Mouse (Mus musculus) limb, embryonic 12.5 days (tissue): Measurements from ENCODE around the gene Kcnj11. TPM values are rescaled to one million over a fixed set of nuclear protein-coding genes. Genes with fewer than 3 reads are reported as not detected.

ENCODE experiments used
- ATAC-seq: fragments of 200-750 bp; cut with Nextera tagmentation; 2 replicates; pipeline ENCODE4 v1.8.0; 2017; ENCODE audit warnings: low read depth, moderate TSS enrichment; ENCODE audit not compliant: insufficient number of reproducible peaks, insufficient read depth, low FRiP score, low TSS enrichment
- H3K27ac ChIP-seq: fragments of 300-500 bp; sonication (generic); 2 replicates; pipeline ENCODE4 v1.5.1; 2016; ENCODE audit warnings: mild to moderate bottlenecking, moderate library complexity
- H3K27me3 ChIP-seq: fragments of 300-500 bp; sonication (generic); 2 replicates; pipeline ENCODE4 v1.6.1; 2016; ENCODE audit warnings: mild to moderate bottlenecking, moderate library complexity
- H3K36me3 ChIP-seq: fragments of 300-500 bp; sonication (generic); 2 replicates; pipeline ENCODE4 v1.6.1; 2016; ENCODE audit warnings: mild to moderate bottlenecking, moderate library complexity
- H3K4me1 ChIP-seq: fragments of 300-500 bp; sonication (generic); replicated peaks from 2 replicates; pipeline ENCODE4 v1.6.1; 2016
- H3K4me2 ChIP-seq: fragments of 300-500 bp; sonication (generic); 2 replicates; pipeline ENCODE4 v1.6.1; 2016; ENCODE audit warnings: mild to moderate bottlenecking, moderate library complexity
- H3K4me3 ChIP-seq: fragments of 300-500 bp; sonication (generic); replicated peaks from 2 replicates; pipeline ENCODE4 v1.5.1; 2016; ENCODE audit warnings: mild to moderate bottlenecking
- H3K9ac ChIP-seq: fragments of 300-500 bp; sonication (generic); replicated peaks from 2 replicates; pipeline ENCODE4 v1.6.1; 2016; ENCODE audit warnings: mild to moderate bottlenecking, moderate library complexity
- H3K9me3 ChIP-seq: fragments of 300-500 bp; sonication (generic); 2 replicates; pipeline ENCODE4 v1.6.1; 2016; ENCODE audit warnings: mild to moderate bottlenecking, moderate library complexity
- WGBS: fragments of 180-500 bp; shearing (Covaris S2); methylation state at CpG from one replicate; pipeline ENCODE4 v1.1.7; 2016; 5-methylcytosine and 5-hydroxymethylcytosine counted together
- polyA plus RNA-seq: library from polyadenylated mRNA; unstranded; fragments of >200 nt; fragmentation: Nextera tagmentation; extraction: Ambion mirVana; gene quantifications from 2 replicates; pipeline ENCODE4 v1.2.1, GENCODE M21; 2016

The Kcnj11 gene
- polyA plus RNA-seq, 1 experiment from 2014 or later: 0.30 TPM

GRCm38 (mm10) chr7:46128196-46128595, 27.6 kb upstream of the Kcnj11 start:
- 26% methylated on average over 7 of the region's 7 CpGs for WGBS
- Histone ChIP-seq H3K4me1 (peaks cover 13% of the 10 kb centered on the region; the same call in 1 of the 2 replicates), H3K36me3 (no peaks in the 10 kb centered on the region)

GRCm38 (mm10) chr7:46125340-46125739, 24.8 kb upstream of the Kcnj11 start:
- Histone ChIP-seq H3K4me3 (no peak overlapping the region), H3K27me3 (no peaks in the 10 kb centered on the region), H3K36me3 (no peaks in the 10 kb centered on the region), H3K27ac (no peak overlapping the region), H3K4me2 (no peak overlapping the region), H3K9ac (no peak overlapping the region), H3K9me3 (peaks cover 7% of the 10 kb centered on the region; the same call in 1 of the 2 replicates), H3K4me1 (peaks cover 8% of the 10 kb centered on the region; the same call in 1 of the 2 replicates)
- WGBS: 90% methylated on average over 11 of the region's 11 CpGs
- ATAC-seq: no peak

More at GRCm38 (mm10) chr7:46128196-46128595, 27.6 kb upstream of the Kcnj11 start:
- H3K4me3 ChIP-seq: no peak overlapping the region
- H3K4me2 ChIP-seq: no peak overlapping the region
- no peak overlapping the region for H3K27ac ChIP-seq
- H3K9ac ChIP-seq: no peak overlapping the region
- H3K9me3 ChIP-seq: no peaks in the 10 kb centered on the region
- H3K27me3 ChIP-seq: 0 out of 2 replicates have a peak, but pooled peaks cover 4% of the 10 kb centered on the region
- no peak for ATAC-seq

- Histone ChIP-seq H3K27ac (no peak overlapping the region), H3K9me3 (peaks cover 7% of the 10 kb centered on the region; the same call in 1 of the 2 replicates), H3K36me3 (no peaks in the 10 kb centered on the region), H3K4me2 (no peak overlapping the region), H3K9ac (no peak overlapping the region), H3K4me1 (peaks cover 5% of the 10 kb centered on the region; the same call in 1 of the 2 replicates), H3K4me3 (no peak overlapping the region), H3K27me3 (no peaks in the 10 kb centered on the region)
- WGBS: 74% methylated on average over 6 of the region's 6 CpGs
- ATAC-seq: no peak
Observed at GRCm38 (mm10) chr7:46124460-46124859, 23.9 kb upstream of the Kcnj11 start.

GRCm38 (mm10) chr7:46122964-46123363, 22.4 kb upstream of the Kcnj11 start:
- WGBS: 40% methylated on average over 4 of the region's 4 CpGs
- H3K4me2 ChIP-seq: no peak overlapping the region
- peaks cover 7% of the 10 kb centered on the region; the same call in 1 of the 2 replicates for H3K9me3 ChIP-seq
- no peak overlapping the region for H3K4me3 ChIP-seq
- H3K27ac ChIP-seq: no peak overlapping the region
- no peak overlapping the region for H3K9ac ChIP-seq
- H3K4me1 ChIP-seq: peaks cover under 1% of the 10 kb centered on the region; the same call in 1 of the 2 replicates
- no peak for ATAC-seq
- no peaks in the 10 kb centered on the region for H3K27me3 ChIP-seq
- H3K36me3 ChIP-seq: no peaks in the 10 kb centered on the region

- WGBS: 96% methylated on average over 16 of the region's 16 CpGs
- peaks cover under 1% of the 10 kb centered on the region; the same call in 1 of the 2 replicates for H3K9me3 ChIP-seq
- ATAC-seq: no peak
- H3K4me1 ChIP-seq: peaks cover 18% of the 10 kb centered on the region
- H3K27me3 ChIP-seq: no peaks in the 10 kb centered on the region
- no peak overlapping the region for H3K4me3 ChIP-seq
- no peak overlapping the region for H3K4me2 ChIP-seq
- no peaks in the 10 kb centered on the region for H3K36me3 ChIP-seq
- no peak overlapping the region for H3K27ac ChIP-seq
- no peak overlapping the region for H3K9ac ChIP-seq
Observed at GRCm38 (mm10) chr7:46117035-46117434, 16.5 kb upstream of the Kcnj11 start.

GRCm38 (mm10) chr7:46116118-46116581, 15.6 kb upstream of the Kcnj11 start:
- Histone ChIP-seq H3K4me3 (no peak overlapping the region), H3K36me3 (no peaks in the 10 kb centered on the region), H3K4me2 (no peak overlapping the region), H3K4me1 (peaks cover 18% of the 10 kb centered on the region), H3K27ac (no peak overlapping the region), H3K27me3 (no peaks in the 10 kb centered on the region), H3K9ac (no peak overlapping the region), H3K9me3 (no peaks in the 10 kb centered on the region)
- ATAC-seq: no peak
- WGBS: 45% methylated on average over 10 of the region's 10 CpGs

- no peak; the same call in 1 of the 2 replicates for ATAC-seq
- Histone ChIP-seq H3K4me2 (no peak overlapping the region), H3K9me3 (no peaks in the 10 kb centered on the region), H3K27me3 (no peaks in the 10 kb centered on the region), H3K9ac (no peak overlapping the region), H3K36me3 (no peaks in the 10 kb centered on the region), H3K27ac (no peak overlapping the region), H3K4me3 (no peak overlapping the region), H3K4me1 (peaks cover 18% of the 10 kb centered on the region)
- WGBS: 62% methylated on average over 3 of the region's 3 CpGs
Observed at GRCm38 (mm10) chr7:46113435-46113834, 12.9 kb upstream of the Kcnj11 start.

- Histone ChIP-seq H3K4me2 (no peak overlapping the region), H3K27ac (no peak overlapping the region), H3K4me1 (peaks cover 18% of the 10 kb centered on the region), H3K4me3 (no peak overlapping the region), H3K27me3 (no peaks in the 10 kb centered on the region), H3K36me3 (no peaks in the 10 kb centered on the region), H3K9ac (no peak overlapping the region), H3K9me3 (no peaks in the 10 kb centered on the region)
- 75% methylated on average over 6 of the region's 6 CpGs for WGBS
- no peak for ATAC-seq
Observed at GRCm38 (mm10) chr7:46111938-46112337, 11.4 kb upstream of the Kcnj11 start.

- ATAC-seq: no peak
- 66% methylated on average over 15 of the region's 15 CpGs for WGBS
- H3K9me3 ChIP-seq: no peaks in the 10 kb centered on the region
- no peak overlapping the region for H3K9ac ChIP-seq
- no peak overlapping the region for H3K4me3 ChIP-seq
- no peaks in the 10 kb centered on the region for H3K27me3 ChIP-seq
- no peaks in the 10 kb centered on the region for H3K36me3 ChIP-seq
- H3K4me1 ChIP-seq: peaks cover 17% of the 10 kb centered on the region
- H3K4me2 ChIP-seq: no peak overlapping the region
- no peak overlapping the region for H3K27ac ChIP-seq
Observed at GRCm38 (mm10) chr7:46111212-46111817, 10.8 kb upstream of the Kcnj11 start.

- no peak overlapping the region for H3K9ac ChIP-seq
- H3K4me1 ChIP-seq: peaks cover 12% of the 10 kb centered on the region
- H3K4me3 ChIP-seq: no peak overlapping the region
- H3K27ac ChIP-seq: no peak overlapping the region
- ATAC-seq: no peak
- H3K36me3 ChIP-seq: no peaks in the 10 kb centered on the region
- no peaks in the 10 kb centered on the region for H3K9me3 ChIP-seq
- H3K4me2 ChIP-seq: no peak overlapping the region
- H3K27me3 ChIP-seq: no peaks in the 10 kb centered on the region
- 63% methylated on average over 3 of the region's 3 CpGs for WGBS
Observed at GRCm38 (mm10) chr7:46110079-46110478, 9.5 kb upstream of the Kcnj11 start.

GRCm38 (mm10) chr7:46105484-46105883, 4.9 kb upstream of the Kcnj11 start:
- no peaks in the 10 kb centered on the region for H3K9me3 ChIP-seq
- WGBS: 91% methylated on average over 7 of the region's 7 CpGs
- no peak overlapping the region for H3K4me2 ChIP-seq
- no peak overlapping the region for H3K4me3 ChIP-seq
- no peak overlapping the region for H3K9ac ChIP-seq
- no peak overlapping the region for H3K27ac ChIP-seq
- ATAC-seq: no peak
- no peaks in the 10 kb centered on the region for H3K36me3 ChIP-seq
- H3K4me1 ChIP-seq: no peaks in the 10 kb centered on the region
- peaks cover 2% of the 10 kb centered on the region for H3K27me3 ChIP-seq
